22 mouse cellular contexts compared by ENCODE assay signal in the genomic region with DNA sequence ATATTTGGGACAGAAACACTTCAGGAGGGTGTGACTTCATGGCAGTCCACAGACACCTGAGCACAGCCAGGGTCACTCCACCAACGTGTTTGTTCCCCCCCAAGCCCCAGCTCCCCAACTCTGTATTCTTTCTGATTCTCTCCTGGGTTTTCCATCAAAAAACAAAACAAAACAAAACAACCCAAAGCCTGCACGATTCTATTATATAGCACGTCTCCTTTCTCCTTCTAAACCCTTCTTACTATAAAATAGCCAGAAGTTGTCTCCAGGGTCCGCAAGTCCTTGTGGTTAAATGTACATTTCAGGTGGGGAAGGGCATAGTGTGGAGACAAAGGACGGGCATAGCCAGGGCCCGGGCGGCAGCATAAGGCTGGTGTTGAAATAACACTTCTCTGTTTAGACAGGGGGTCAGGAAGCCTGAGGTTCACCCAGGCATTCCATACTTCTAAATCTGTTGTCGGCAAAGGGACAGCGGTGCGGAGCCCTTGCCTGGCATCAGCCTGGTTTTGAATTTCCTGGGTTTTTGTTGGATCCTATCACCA.
DNase-seq lines count a peak whose midpoint lies in the region; ATAC-seq and TF ChIP-seq lines count a peak whose summit lies in the region.
"Had no signal": no experiment of that assay in that cellular context is flagged by ENCODE, and none has a peak within 500 bp of the region (broad histone marks: within the 10 kb centered on the region; RNA-seq: fewer than 3 reads in every experiment).

No protein-coding gene starts in this region.

- H3K9me3 ChIP-seq in embryonic facial prominence, embryonic 14.5 days (ENCODE audit: control insufficient read depth, low read length) = no peaks in the 10 kb centered on the region
- no peaks in the 10 kb centered on the region for H3K9me3 ChIP-seq in intestine, postnatal 0 days (ENCODE audit: control insufficient read depth)
- H3K9me3 ChIP-seq: heart, embryonic 10.5 days; hindbrain, embryonic 10.5 days; intestine, embryonic 15.5 days; midbrain, embryonic 12.5 days; neural tube, embryonic 15.5 days; stomach, embryonic 15.5 days had no signal

- peak overlapping the region; percentile 58; the same call in 1 of the 2 replicates for H3K27ac ChIP-seq in embryonic facial prominence, embryonic 14.5 days (replicated peaks; ENCODE audit: low read depth, low read length)
- no peak overlapping the region for H3K27ac ChIP-seq in intestine, postnatal 0 days (ENCODE audit: low read depth, low read length)
- H3K27ac ChIP-seq: heart, embryonic 10.5 days; hindbrain, embryonic 10.5 days; intestine, embryonic 15.5 days; midbrain, embryonic 12.5 days; neural tube, embryonic 15.5 days; stomach, embryonic 15.5 days had no signal

- H3K4me2 ChIP-seq in embryonic facial prominence, embryonic 14.5 days (ENCODE audit: low read depth, low read length) = peak overlapping the region; percentile 43
- no peak overlapping the region for H3K4me2 ChIP-seq in intestine, postnatal 0 days (replicated peaks; ENCODE audit: low read depth)
- H3K4me2 ChIP-seq: intestine, embryonic 15.5 days; midbrain, embryonic 12.5 days; neural tube, embryonic 15.5 days; stomach, embryonic 15.5 days had no signal

- peaks cover 32% of the 10 kb centered on the region for H3K27me3 ChIP-seq in embryonic facial prominence, embryonic 14.5 days (replicated peaks; ENCODE audit: control insufficient read depth, insufficient read depth, low read length)
- H3K27me3 ChIP-seq in intestine, postnatal 0 days (replicated peaks; ENCODE audit: control insufficient read depth, insufficient read depth, low read length) = peaks cover 15% of the 10 kb centered on the region

- no peak overlapping the region for H3K4me3 ChIP-seq in embryonic facial prominence, embryonic 14.5 days (ENCODE audit: low read depth, low read length)
- H3K4me3 ChIP-seq in intestine, postnatal 0 days (ENCODE audit: low read depth, low read length) = no peak overlapping the region
- H3K4me3 ChIP-seq: heart, embryonic 10.5 days; hindbrain, embryonic 10.5 days; intestine, embryonic 15.5 days; midbrain, embryonic 12.5 days; neural tube, embryonic 15.5 days; stomach, embryonic 15.5 days had no signal

- peak overlapping the region; percentile 45 for H3K9ac ChIP-seq in embryonic facial prominence, embryonic 14.5 days (ENCODE audit: low read depth, low read length)
- H3K9ac ChIP-seq in intestine, postnatal 0 days (ENCODE audit: low read depth, low read length) = no peak overlapping the region
- H3K9ac ChIP-seq: intestine, embryonic 15.5 days; midbrain, embryonic 12.5 days; neural tube, embryonic 15.5 days; stomach, embryonic 15.5 days had no signal

- no peaks in the 10 kb centered on the region for H3K36me3 ChIP-seq in embryonic facial prominence, embryonic 14.5 days (ENCODE audit: control insufficient read depth, insufficient read depth, low read length)
- no peaks in the 10 kb centered on the region for H3K36me3 ChIP-seq in intestine, postnatal 0 days (ENCODE audit: control insufficient read depth, insufficient read depth)
- H3K36me3 ChIP-seq: heart, embryonic 10.5 days; hindbrain, embryonic 10.5 days; intestine, embryonic 15.5 days; midbrain, embryonic 12.5 days; neural tube, embryonic 15.5 days; stomach, embryonic 15.5 days had no signal

- WGBS in embryonic facial prominence, embryonic 14.5 days = 53% methylated on average over 10 of the region's 10 CpGs
- 77% methylated on average over 10 of the region's 10 CpGs for WGBS in intestine, postnatal 0 days

- TF ChIP-seq CTCF in intestine, postnatal 0 days (IDR thresholded peaks at IDR 0.05; ENCODE audit: low read depth) = no peak

- no peak for ATAC-seq in embryonic facial prominence, embryonic 14.5 days (ENCODE audit: low read depth)
- ATAC-seq in intestine, postnatal 0 days = no peak
- no peak for ATAC-seq in frontal cortex, adult (ENCODE audit: low TSS enrichment)
- ATAC-seq: forebrain, embryonic 14.5 days; hindbrain, embryonic 16.5 days; intestine, embryonic 15.5 days had no signal

- intact Hi-C loops in heart, postnatal 10 days (cut with DNase I) = no loop called here

- DNase-seq in heart, adult 11 months = peak; percentile 71
- no peak for DNase-seq in heart, postnatal 10 days
- peak; percentile 17 to 45 for DNase-seq in urinary bladder, postnatal 36 days (ENCODE audit: low spot score in 2 of 2)
- DNase-seq in urinary bladder, adult 2 months (ENCODE audit: low spot score) = no peak
- DNase-seq in embryonic facial prominence, embryonic 14.5 days (ENCODE audit: low spot score) = peak; percentile 13
- DNase-seq: cerebellum, adult 2 months; cerebellum, postnatal 25 days; left cerebral cortex, postnatal 4 days; lung, postnatal 10 days; right cerebral cortex, adult 18-20 months; right cerebral cortex, postnatal 4 days; thymus, postnatal 25 days had no signal

- no peaks in the 10 kb centered on the region for H3K4me1 ChIP-seq in embryonic facial prominence, embryonic 14.5 days (ENCODE audit: control insufficient read depth, insufficient read depth, low read length)
- H3K4me1 ChIP-seq in intestine, postnatal 0 days (replicated peaks; ENCODE audit: control insufficient read depth, insufficient read depth, low read length) = no peaks in the 10 kb centered on the region
- H3K4me1 ChIP-seq: intestine, embryonic 15.5 days had no signal

Comparison
In these comparisons a context has a peak if more than half of its experiments do, and no peak if none do; other contexts are left out.
1. DNase-seq: peak in heart, adult 11 months (single experiment), urinary bladder, postnatal 36 days (2 of 2) and embryonic facial prominence, embryonic 14.5 days (single experiment); none in heart, postnatal 10 days (0 of 2) and urinary bladder, adult 2 months (single experiment).